Mouse (Mus musculus) erythroblast, embryonic 14.5 days (primary cell): ENCODE measurements around the gene Tmem221. TPM values are rescaled to one million over a fixed set of nuclear protein-coding genes. Genes with fewer than 3 reads are reported as not detected.

Experiments used
- H3K27me3 ChIP-seq: 2 replicates; pipeline ENCODE4 v1.6.1; 2012; ENCODE audit warnings: inconsistent platforms; ENCODE audit not compliant: control insufficient read depth
- H3K36me3 ChIP-seq: 2 replicates; pipeline ENCODE4 v1.6.1; 2012; ENCODE audit warnings: mild to moderate bottlenecking, inconsistent platforms; ENCODE audit not compliant: control insufficient read depth
- H3K4me1 ChIP-seq: 2 replicates; pipeline ENCODE4 v1.6.1; 2012; ENCODE audit warnings: inconsistent platforms; ENCODE audit not compliant: control insufficient read depth
- H3K4me3 ChIP-seq: replicated peaks from 2 replicates; pipeline ENCODE3; 2012; ENCODE audit warnings: moderate library complexity, mild to moderate bottlenecking, inconsistent platforms
- H3K9me3 ChIP-seq: 2 replicates; pipeline ENCODE4 v1.6.1; 2012; ENCODE audit warnings: low read length, inconsistent platforms, mixed read lengths; ENCODE audit not compliant: control insufficient read depth
- GATA1 ChIP-seq: IDR thresholded peaks from 2 replicates; pipeline ENCODE4 v1.6.1; 2012; ENCODE audit warnings: low read length, inconsistent platforms, mixed read lengths
- TAL1 ChIP-seq: IDR thresholded peaks from 3 replicates; pipeline ENCODE4 v1.6.1; 2012; ENCODE audit warnings: low read length, inconsistent platforms, mixed read lengths
- polyA plus RNA-seq: library from polyadenylated mRNA; stranded (reverse); fragments of >175 nt; gene quantifications from 2 replicates; pipeline ENCODE4 v1.2.3, GENCODE M21; 2012

The Tmem221 gene
- polyA plus RNA-seq, 1 experiment: not detected

DNA sequence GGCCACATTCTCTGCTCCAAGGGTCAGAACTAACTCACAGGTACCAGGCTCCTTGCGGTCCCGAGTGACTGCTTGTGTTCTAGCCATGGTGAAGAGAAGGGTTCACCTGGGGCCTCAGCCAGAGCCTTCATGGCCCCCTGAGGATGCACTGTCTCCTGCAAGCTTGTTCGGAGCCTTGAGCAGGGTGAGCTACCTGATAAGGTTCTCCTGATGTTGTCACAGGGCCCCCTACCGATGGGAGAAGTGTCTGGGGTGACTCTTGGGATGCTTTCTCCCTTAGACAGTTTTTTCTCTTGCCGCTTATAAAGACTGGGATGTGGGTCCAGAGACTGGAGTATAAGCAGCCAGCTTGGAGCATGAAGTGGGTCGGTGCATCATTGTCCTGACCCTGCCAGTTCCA is 37.7 kb upstream of the Tmem221 start:
- H3K4me1 ChIP-seq: peaks cover 46% of the 10 kb centered on the region
- no peak for TF ChIP-seq TAL1
- peaks cover 3% of the 10 kb centered on the region; the same call in 1 of the 2 replicates for H3K27me3 ChIP-seq
- no peaks in the 10 kb centered on the region for H3K9me3 ChIP-seq
- H3K4me3 ChIP-seq: no peak overlapping the region
- peaks cover 17% of the 10 kb centered on the region for H3K36me3 ChIP-seq

GRCm38 (mm10) chr8:71595862-71596261 is 37.2 kb upstream of the Tmem221 start:
- TF ChIP-seq TAL1 (no peak), GATA1 (no peak)
- H3K4me3 ChIP-seq: no peak overlapping the region
- peaks cover 3% of the 10 kb centered on the region; the same call in 1 of the 2 replicates for H3K27me3 ChIP-seq
- H3K4me1 ChIP-seq: peaks cover 51% of the 10 kb centered on the region
- no peaks in the 10 kb centered on the region for H3K9me3 ChIP-seq
- peaks cover 17% of the 10 kb centered on the region for H3K36me3 ChIP-seq

GRCm38 (mm10) chr8:71594324-71594722 is 35.7 kb upstream of the Tmem221 start:
- TF ChIP-seq GATA1: no peak
- TF ChIP-seq TAL1: 0 out of 3 replicates have a peak, but pooled peaks have one; percentile 15
- H3K9me3 ChIP-seq: no peaks in the 10 kb centered on the region
- H3K27me3 ChIP-seq: no peaks in the 10 kb centered on the region
- peaks cover 15% of the 10 kb centered on the region for H3K36me3 ChIP-seq
- H3K4me3 ChIP-seq: no peak overlapping the region
- H3K4me1 ChIP-seq: peaks cover 59% of the 10 kb centered on the region

GRCm38 (mm10) chr8:71593556-71594323 is 35.1 kb upstream of the Tmem221 start:
- Histone ChIP-seq H3K4me1 (peaks cover 59% of the 10 kb centered on the region), H3K27me3 (no peaks in the 10 kb centered on the region), H3K4me3 (no peak overlapping the region), H3K9me3 (no peaks in the 10 kb centered on the region), H3K36me3 (peaks cover 15% of the 10 kb centered on the region)
- TF ChIP-seq GATA1 (no peak), TAL1 (no peak)

GRCm38 (mm10) chr8:71592374-71593170 is 33.9 kb upstream of the Tmem221 start:
- Histone ChIP-seq H3K9me3 (no peaks in the 10 kb centered on the region), H3K27me3 (no peaks in the 10 kb centered on the region), H3K4me1 (peaks cover 61% of the 10 kb centered on the region), H3K36me3 (peaks cover 15% of the 10 kb centered on the region), H3K4me3 (peak overlapping the region; percentile 81)
- no peak for TF ChIP-seq GATA1
- TF ChIP-seq TAL1: no peak

DNA sequence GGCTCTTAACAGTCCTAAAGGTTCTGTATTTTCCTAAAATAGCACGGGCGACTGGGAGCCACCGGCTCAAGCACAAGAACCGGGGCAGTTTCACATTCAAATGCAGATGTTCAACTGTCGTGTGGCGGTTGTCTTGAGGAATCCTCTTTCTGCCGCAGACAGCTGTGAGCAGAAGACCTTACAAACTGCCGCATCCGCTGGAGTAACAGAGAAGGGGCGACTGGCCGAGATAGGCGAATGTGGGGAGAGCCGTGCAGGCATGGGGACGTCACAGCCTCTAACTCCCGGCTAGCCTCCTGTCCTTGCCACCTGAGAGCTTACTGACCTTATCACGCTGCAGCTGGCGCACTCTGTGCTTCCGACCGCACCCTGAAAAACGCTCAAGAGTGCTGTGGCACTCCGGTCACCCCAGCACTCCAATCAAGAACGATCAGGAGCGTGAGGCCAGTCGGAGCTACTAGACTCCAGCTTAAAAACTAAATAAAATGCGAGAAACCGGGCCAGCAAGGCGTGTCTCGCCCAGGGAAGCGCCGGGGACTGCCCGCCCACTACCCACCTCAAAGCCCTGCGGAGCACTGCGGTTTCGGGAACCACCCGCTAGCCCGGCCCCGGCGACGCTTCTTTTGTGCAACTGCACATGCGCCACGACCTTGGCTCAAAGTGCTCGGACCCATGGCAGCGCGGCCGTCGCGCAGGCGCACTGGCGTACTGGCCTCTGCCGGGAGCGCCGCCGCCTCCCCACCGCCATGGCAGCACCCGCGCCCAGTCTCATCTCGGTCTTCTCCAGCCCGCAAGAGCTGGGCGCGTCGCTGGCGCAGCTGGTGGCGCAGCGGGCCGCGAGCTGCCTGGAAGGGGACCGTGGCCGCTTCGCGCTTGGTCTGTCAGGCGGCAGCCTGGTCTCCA is 33.1 kb upstream of the Tmem221 start, which contains the start of gene Pgls:
Gene Pgls, plus strand, starts transcription at position 706 of the 903 bp plus-strand sequence.
- no peaks in the 10 kb centered on the region for H3K27me3 ChIP-seq
- peaks cover 9% of the 10 kb centered on the region for H3K36me3 ChIP-seq
- TF ChIP-seq TAL1 (peak; percentile 55), GATA1 (peak; percentile 47; the same call in 1 of the 2 replicates)

GRCm38 (mm10) chr8:71591017-71591416 is 32.3 kb upstream of the Tmem221 start:
- TF ChIP-seq GATA1 (no peak), TAL1 (no peak)
- H3K4me3 ChIP-seq: peak overlapping the region; percentile 81
- peaks cover 9% of the 10 kb centered on the region for H3K36me3 ChIP-seq
- no peaks in the 10 kb centered on the region for H3K9me3 ChIP-seq
- H3K4me1 ChIP-seq: peaks cover 51% of the 10 kb centered on the region
- no peaks in the 10 kb centered on the region for H3K27me3 ChIP-seq

More for the DNA sequence above, 33.1 kb upstream of the Tmem221 start, which contains the start of gene Pgls:
- H3K9me3 ChIP-seq: no peaks in the 10 kb centered on the region
- H3K4me3 ChIP-seq: peak within 1 kb of the TSS; percentile 81
- peaks cover 55% of the 10 kb centered on the region for H3K4me1 ChIP-seq

DNA sequence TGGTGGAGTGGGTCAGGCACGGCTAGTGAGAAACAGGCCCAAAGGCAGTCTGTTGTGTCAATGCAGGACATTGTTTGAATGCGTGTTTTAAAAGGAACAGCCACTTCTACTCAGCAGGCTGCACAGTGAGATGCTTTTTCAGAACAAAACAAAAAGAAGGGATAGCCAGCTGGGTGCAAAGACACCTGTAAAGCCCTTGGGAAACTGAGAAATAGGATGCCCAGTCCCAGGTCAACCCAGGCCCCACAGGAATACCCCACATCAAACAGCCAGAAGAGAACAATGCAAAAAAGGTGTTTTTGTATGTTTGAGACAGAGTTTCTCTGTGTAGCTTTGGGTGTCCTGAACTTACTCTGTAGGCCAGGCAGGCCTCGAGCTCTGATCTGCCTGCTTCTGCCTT is 30.1 kb upstream of the Tmem221 start:
- Histone ChIP-seq H3K4me3 (no peak overlapping the region), H3K4me1 (peaks cover 39% of the 10 kb centered on the region), H3K27me3 (no peaks in the 10 kb centered on the region), H3K9me3 (no peaks in the 10 kb centered on the region), H3K36me3 (peaks cover under 1% of the 10 kb centered on the region)
- TF ChIP-seq TAL1: no peak
- no peak for TF ChIP-seq GATA1
